Mouse (Mus musculus) CH12.LX (cell line): ENCODE measurements at regions not wholly inside any gene's neighbourhood (a gene's known extent, or its start where the extent isn't known, plus 50 kb on each side); places are given as distances from the start of the nearest gene placed in this dataset.

Source experiments
- DNase-seq: peaks from one replicate; pipeline ENCODE4 v3.0.0-alpha.2; 2013; ENCODE audit errors: extremely low read depth
- H3K27ac ChIP-seq: 2 replicates; pipeline ENCODE4 v1.5.1; 2012; ENCODE audit warnings: low read depth, mild to moderate bottlenecking, control low read depth, moderate library complexity; ENCODE audit not compliant: insufficient read depth
- H3K27me3 ChIP-seq: replicated peaks from 2 replicates; pipeline ENCODE3; 2012; ENCODE audit warnings: inconsistent platforms
- H3K36me3 ChIP-seq, 2 experiments: replicated peaks in 1 of 2; 2 replicates each; pipeline versions ENCODE3 to v1.6.1; 2012; ENCODE audit warnings: inconsistent platforms in 1 of 2, low read length in 1 of 2, mild to moderate bottlenecking in 1 of 2, mixed read lengths in 1 of 2, moderate library complexity in 1 of 2; ENCODE audit not compliant: control insufficient read depth in 1 of 2, insufficient read depth in 1 of 2
- H3K4me1 ChIP-seq, 2 experiments: 2 replicates each; pipeline ENCODE4 v1.6.1; 2012; ENCODE audit warnings: inconsistent platforms in 1 of 2, moderate library complexity in 1 of 2; ENCODE audit not compliant: insufficient read depth in 2 of 2, control insufficient read depth in 1 of 2
- H3K4me2 ChIP-seq: 2 replicates; pipeline ENCODE4 v1.6.1; 2012; ENCODE audit warnings: low read depth, mild to moderate bottlenecking, control low read depth; ENCODE audit not compliant: poor library complexity, insufficient read depth, severe bottlenecking
- H3K4me3 ChIP-seq, 3 experiments: fragments of 150-350 bp in 1 of 3; sonication (generic) in 1 of 3; replicated peaks in 1 of 3; 2 replicates each; pipeline versions ENCODE3 to v1.5.1; 2011 to 2012; ENCODE audit warnings: low read depth in 2 of 3, low read length in 2 of 3, mild to moderate bottlenecking in 2 of 3, moderate library complexity in 2 of 3, control low read depth in 1 of 3, improper control_type of control experiment in 1 of 3, inconsistent platforms in 1 of 3, mixed read lengths in 1 of 3; ENCODE audit not compliant: poor library complexity in 1 of 3
- H3K79me2 ChIP-seq: replicated peaks from 2 replicates; pipeline ENCODE4 v1.6.1; 2012; ENCODE audit warnings: mild to moderate bottlenecking, moderate library complexity; ENCODE audit not compliant: control insufficient read depth, poor library complexity, insufficient read depth, severe bottlenecking; ENCODE audit errors: extremely low read depth
- H3K9ac ChIP-seq: 2 replicates; pipeline ENCODE4 v1.6.1; 2012; ENCODE audit warnings: low read depth, mild to moderate bottlenecking, control low read depth, moderate library complexity; ENCODE audit not compliant: insufficient read depth
- H3K9me3 ChIP-seq: replicated peaks from 2 replicates; pipeline ENCODE3; 2012; ENCODE audit warnings: low read length, inconsistent platforms, mixed read lengths
- CHD2 ChIP-seq: IDR thresholded peaks from 2 replicates; pipeline ENCODE4 v1.6.1; 2011; ENCODE audit warnings: low read length, improper control_type of control experiment
- CTCF ChIP-seq, 2 experiments: IDR thresholded peaks in 1 of 2; conservative IDR thresholded peaks in 1 of 2; 2 replicates each; pipeline ENCODE4 v1.5.1; 2011 to 2012; ENCODE audit warnings: low read depth in 2 of 2, low read length in 2 of 2, improper control_type of control experiment in 1 of 2, inconsistent platforms in 1 of 2, mild to moderate bottlenecking in 1 of 2, moderate library complexity in 1 of 2
- E2F4 ChIP-seq: IDR thresholded peaks from 2 replicates; pipeline ENCODE4 v1.6.1; 2011; ENCODE audit warnings: low read depth, low read length, improper control_type of control experiment; ENCODE audit not compliant: insufficient replicate concordance
- ELF1 ChIP-seq: IDR thresholded peaks from 2 replicates; pipeline ENCODE4 v1.6.1; 2014; ENCODE audit warnings: low read depth, mild to moderate bottlenecking, inconsistent platforms, low read length, improper control_type of control experiment
- ETS1 ChIP-seq: conservative IDR thresholded peaks from 2 replicates; pipeline ENCODE4 v1.6.1; 2012; ENCODE audit warnings: low read depth, mild to moderate bottlenecking, inconsistent platforms, low read length, improper control_type of control experiment, moderate library complexity
- IRF4 ChIP-seq: IDR thresholded peaks from 2 replicates; pipeline ENCODE4 v1.6.1; 2014; ENCODE audit warnings: low read depth, mild to moderate bottlenecking, inconsistent platforms, low read length, improper control_type of control experiment
- JUN ChIP-seq: IDR thresholded peaks from 2 replicates; pipeline ENCODE4 v1.6.1; 2011; ENCODE audit warnings: low read depth, mild to moderate bottlenecking, low read length, improper control_type of control experiment, moderate library complexity; ENCODE audit not compliant: insufficient read depth
- JUND ChIP-seq: conservative IDR thresholded peaks from 2 replicates; pipeline ENCODE4 v1.6.1; 2011; ENCODE audit warnings: low read depth, low read length, improper control_type of control experiment
- KAT2A ChIP-seq: IDR thresholded peaks from 2 replicates; pipeline ENCODE4 v1.6.1; 2012; ENCODE audit warnings: low read length, improper control_type of control experiment, inconsistent platforms; ENCODE audit not compliant: insufficient replicate concordance
- MAX ChIP-seq: IDR thresholded peaks from 2 replicates; pipeline ENCODE4 v1.6.1; 2011; ENCODE audit warnings: low read length, improper control_type of control experiment
- MAZ ChIP-seq: IDR thresholded peaks from 2 replicates; pipeline ENCODE4 v1.6.1; 2012; ENCODE audit warnings: low read depth, mild to moderate bottlenecking, inconsistent platforms, low read length, improper control_type of control experiment, moderate library complexity
- MXI1 ChIP-seq: IDR thresholded peaks from 2 replicates; pipeline ENCODE4 v1.6.1; 2011; ENCODE audit warnings: mild to moderate bottlenecking, low read depth, low read length, improper control_type of control experiment
- MYC ChIP-seq: IDR thresholded peaks from 2 replicates; pipeline ENCODE4 v1.6.1; 2011; ENCODE audit warnings: low read depth, mild to moderate bottlenecking, improper control_type of control experiment, low read length
- PAX5 ChIP-seq: IDR thresholded peaks from 2 replicates; pipeline ENCODE4 v1.6.1; 2012; ENCODE audit warnings: low read length, inconsistent platforms, mixed read lengths
- POLR2A ChIP-seq: IDR thresholded peaks from 2 replicates; pipeline ENCODE4 v1.6.1; 2011; ENCODE audit warnings: low read depth, mild to moderate bottlenecking, improper control_type of control experiment, low read length
- RCOR1 ChIP-seq: conservative IDR thresholded peaks from 2 replicates; pipeline ENCODE4 v1.6.1; 2012; ENCODE audit warnings: low read depth, mild to moderate bottlenecking, inconsistent platforms, low read length, improper control_type of control experiment
- SIN3A ChIP-seq: IDR thresholded peaks from 2 replicates; pipeline ENCODE4 v1.6.1; 2012; ENCODE audit warnings: low read length, improper control_type of control experiment, inconsistent platforms
- SMC3 ChIP-seq: IDR thresholded peaks from 2 replicates; pipeline ENCODE4 v1.6.1; 2011; ENCODE audit warnings: low read depth, low read length, improper control_type of control experiment
- TBP ChIP-seq: conservative IDR thresholded peaks from 2 replicates; pipeline ENCODE4 v1.6.1; 2011; ENCODE audit warnings: low read depth, low read length, improper control_type of control experiment
- USF2 ChIP-seq: conservative IDR thresholded peaks from 2 replicates; pipeline ENCODE4 v1.6.1; 2011; ENCODE audit warnings: low read depth, low read length, improper control_type of control experiment
- ZC3H11A ChIP-seq: IDR thresholded peaks from 2 replicates; pipeline ENCODE4 v1.6.1; 2012; ENCODE audit warnings: low read depth, mild to moderate bottlenecking, inconsistent platforms, low read length, improper control_type of control experiment
- ZMIZ1 ChIP-seq: IDR thresholded peaks from 2 replicates; pipeline ENCODE4 v1.6.1; 2012; ENCODE audit warnings: low read depth, mild to moderate bottlenecking, inconsistent platforms, low read length, improper control_type of control experiment
- ZNF384 ChIP-seq: IDR thresholded peaks from 2 replicates; pipeline ENCODE4 v1.6.1; 2012; ENCODE audit warnings: low read depth, low read length, improper control_type of control experiment, inconsistent platforms
- dilution Hi-C: fragments of 300-500 bp; cut with MboI; formaldehyde crosslinking; loops from 2 replicates; pipeline ENCODE4 v1.14.3; 2020; ENCODE audit warnings: low sequenced_read_pairs; ENCODE audit not compliant: extremely low pct_unique_long_range_greater_than_20kb, extremely low pct_ligation_motif_present
- in situ Hi-C: fragments of 300-500 bp; cut with MboI; formaldehyde crosslinking; loops from 3 replicates; pipeline ENCODE4 v1.14.3; 2019; ENCODE audit warnings: low sequenced_read_pairs, low pct_ligation_motif_present, low pct_unique_long_range_greater_than_20kb, mixed read lengths

- H3K27me3 ChIP-seq: no peaks in the 10 kb centered on the region
- TF ChIP-seq MYC (no peak), ZC3H11A (no peak), ZNF384 (no peak), IRF4 (no peak), PAX5 (no peak), RCOR1 (no peak), POLR2A (no peak), ELF1 (no peak), TBP (no peak), MAZ (no peak), ETS1 (no peak), SMC3 (no peak), KAT2A (no peak), MAX (no peak), CHD2 (no peak), MXI1 (no peak), JUND (no peak), SIN3A (no peak)
- H3K9me3 ChIP-seq: no peaks in the 10 kb centered on the region
- H3K4me1 ChIP-seq: peaks cover 2 to 6% of the 10 kb centered on the region in 2 experiments; a peak in 2 of 4 replicates
- no peak overlapping the region for H3K4me2 ChIP-seq
- in situ Hi-C loops (no loop called here), dilution Hi-C loops (no loop called here)
- no peaks in the 10 kb centered on the region for H3K36me3 ChIP-seq
- no peak overlapping the region for H3K4me3 ChIP-seq
- no peaks in the 10 kb centered on the region for H3K79me2 ChIP-seq
- no peak overlapping the region for H3K27ac ChIP-seq
- no peak for DNase-seq
- H3K9ac ChIP-seq: no peak overlapping the region
Observed at GRCm38 (mm10) chr19:57554086-57554485, 56.7 kb upstream of the Atrnl1 start.

DNA sequence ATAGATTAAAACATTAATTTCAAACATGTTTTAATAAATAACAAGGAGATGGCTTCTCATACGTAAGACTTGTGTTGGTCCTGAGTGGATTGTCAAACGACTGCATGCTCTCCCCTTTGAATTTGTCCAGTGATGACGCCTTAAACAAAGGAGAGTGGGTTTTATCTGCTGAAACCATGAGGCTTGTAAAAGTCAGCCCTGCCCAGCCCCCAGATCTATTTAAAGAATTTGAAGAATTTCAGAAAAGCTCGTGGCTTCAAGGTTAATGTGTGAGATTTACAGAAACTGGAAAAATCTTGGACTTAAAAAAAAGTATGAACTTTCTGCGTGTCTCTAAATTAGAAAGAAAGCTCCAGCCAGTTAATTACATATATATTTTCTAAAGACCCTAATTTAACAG, 55.5 kb upstream of the Atrnl1 start:
- no peak for DNase-seq
- H3K9ac ChIP-seq: no peak overlapping the region
- no peaks in the 10 kb centered on the region for H3K27me3 ChIP-seq
- H3K4me3 ChIP-seq: no peak overlapping the region
- H3K4me1 ChIP-seq: peaks cover 2 to 6% of the 10 kb centered on the region in 2 experiments; a peak in 2 of 4 replicates
- H3K4me2 ChIP-seq: no peak overlapping the region
- no peak overlapping the region for H3K27ac ChIP-seq
- in situ Hi-C loops (no loop called here), dilution Hi-C loops (no loop called here)
- H3K79me2 ChIP-seq: no peaks in the 10 kb centered on the region
- TF ChIP-seq JUN (no peak), MAZ (no peak), ZMIZ1 (no peak), SMC3 (no peak), IRF4 (no peak), E2F4 (no peak), USF2 (no peak), CTCF (conservative IDR thresholded peaks at IDR 0.05 in 1 of 2, IDR thresholded peaks at IDR 0.05 in 1 of 2; ENCODE audit: low read depth in 2 of 2, low read length in 2 of 2) (no peak)
- TF ChIP-seq, all 38 proteins: peak for 0
- Histone ChIP-seq H3K9me3 (no peaks in the 10 kb centered on the region), H3K36me3 (no peaks in the 10 kb centered on the region)
